Mouse (Mus musculus): Measurements from ENCODE around the gene Zbtb9. TPM values are rescaled to one million over a fixed set of nuclear protein-coding genes. Genes with fewer than 3 reads are reported as not detected.

The Zbtb9 gene
- total and polyA plus RNA-seq, 2 experiments from 2014 or later: 6.6 to 16.1 TPM

GRCm38 (mm10) chr17:27045164-27045563 lies 72.2 kb downstream of the Zbtb9 start:
- H3K4me1 ChIP-seq (ENCODE audit: insufficient read depth, low read length): 0 out of 2 replicates have a peak, but pooled peaks cover 4% of the 10 kb centered on the region
- no peak overlapping the region for H3K4me3 ChIP-seq (ENCODE audit: low read depth, low read length)
- H3K9ac ChIP-seq (replicated peaks; ENCODE audit: low read length, poor library complexity, severe bottlenecking): no peak overlapping the region
- H3K27me3 ChIP-seq (ENCODE audit: insufficient read depth, low read length): no peaks in the 10 kb centered on the region
- no peaks in the 10 kb centered on the region for H3K36me3 ChIP-seq (ENCODE audit: insufficient read depth, low read length)
- TF ChIP-seq CTCF (IDR thresholded peaks at IDR 0.05): no peak
- no peaks in the 10 kb centered on the region for H3K9me3 ChIP-seq (ENCODE audit: low read length)
- no peak overlapping the region for H3K27ac ChIP-seq (ENCODE audit: low read depth, low read length)
- H3K4me2 ChIP-seq (ENCODE audit: low read depth, low read length, poor library complexity, severe bottlenecking): no peak overlapping the region
- WGBS: 85% methylated on average over 6 of the region's 6 CpGs
- ATAC-seq (ENCODE audit: low FRiP score) (no peak), DNase-seq (ENCODE audit: low spot score) (no peak)

- no peak overlapping the region for H3K4me2 ChIP-seq (ENCODE audit: low read depth, low read length, poor library complexity, severe bottlenecking)
- ATAC-seq (ENCODE audit: low FRiP score): no peak
- no peak overlapping the region for H3K4me3 ChIP-seq (ENCODE audit: low read depth, low read length)
- H3K36me3 ChIP-seq (ENCODE audit: insufficient read depth, low read length): no peaks in the 10 kb centered on the region
- H3K27ac ChIP-seq (ENCODE audit: low read depth, low read length): no peak overlapping the region
- H3K9ac ChIP-seq (replicated peaks; ENCODE audit: low read length, poor library complexity, severe bottlenecking): no peak overlapping the region
- TF ChIP-seq CTCF (IDR thresholded peaks at IDR 0.05): peak; percentile 61
- no peaks in the 10 kb centered on the region for H3K4me1 ChIP-seq (ENCODE audit: insufficient read depth, low read length)
- no peaks in the 10 kb centered on the region for H3K9me3 ChIP-seq (ENCODE audit: low read length)
- DNase-seq (ENCODE audit: low spot score): no peak
- 80% methylated on average over 14 of the region's 14 CpGs for WGBS
- no peaks in the 10 kb centered on the region for H3K27me3 ChIP-seq (ENCODE audit: insufficient read depth, low read length)
These were observed 74.9 kb downstream of the Zbtb9 start for GRCm38 (mm10) chr17:27047762-27048444.

GRCm38 (mm10) chr17:27048445-27049239 lies 75.7 kb downstream of the Zbtb9 start:
- no peak overlapping the region for H3K4me2 ChIP-seq (ENCODE audit: low read depth, low read length, poor library complexity, severe bottlenecking)
- H3K4me3 ChIP-seq (ENCODE audit: low read depth, low read length): no peak overlapping the region
- ATAC-seq (ENCODE audit: low FRiP score) (no peak), DNase-seq (ENCODE audit: low spot score) (no peak)
- H3K36me3 ChIP-seq (ENCODE audit: insufficient read depth, low read length): no peaks in the 10 kb centered on the region
- no peaks in the 10 kb centered on the region for H3K9me3 ChIP-seq (ENCODE audit: low read length)
- H3K9ac ChIP-seq (replicated peaks; ENCODE audit: low read length, poor library complexity, severe bottlenecking): no peak overlapping the region
- no peak for TF ChIP-seq CTCF (IDR thresholded peaks at IDR 0.05)
- WGBS: 75% methylated on average over 14 of the region's 14 CpGs
- H3K27ac ChIP-seq (ENCODE audit: low read depth, low read length): no peak overlapping the region
- no peaks in the 10 kb centered on the region for H3K4me1 ChIP-seq (ENCODE audit: insufficient read depth, low read length)
- H3K27me3 ChIP-seq (ENCODE audit: insufficient read depth, low read length): no peaks in the 10 kb centered on the region

- Histone ChIP-seq H3K4me1 (ENCODE audit: insufficient read depth, low read length) (no peaks in the 10 kb centered on the region), H3K4me2 (ENCODE audit: low read depth, low read length, poor library complexity, severe bottlenecking) (no peak overlapping the region), H3K36me3 (ENCODE audit: insufficient read depth, low read length) (no peaks in the 10 kb centered on the region), H3K4me3 (ENCODE audit: low read depth, low read length) (no peak overlapping the region), H3K27me3 (ENCODE audit: insufficient read depth, low read length) (peaks cover 5% of the 10 kb centered on the region; the same call in 1 of the 2 replicates), H3K9ac (replicated peaks; ENCODE audit: low read length, poor library complexity, severe bottlenecking) (no peak overlapping the region), H3K9me3 (ENCODE audit: low read length) (no peaks in the 10 kb centered on the region), H3K27ac (ENCODE audit: low read depth, low read length) (no peak overlapping the region)
- DNase-seq (ENCODE audit: low spot score) (no peak), ATAC-seq (ENCODE audit: low FRiP score) (no peak)
- no peak for TF ChIP-seq CTCF (IDR thresholded peaks at IDR 0.05)
- WGBS: 68% methylated on average over 5 of the region's 5 CpGs
These were observed 77.9 kb downstream of the Zbtb9 start for GRCm38 (mm10) chr17:27050853-27051252.

- Histone ChIP-seq H3K9ac (replicated peaks; ENCODE audit: low read length, poor library complexity, severe bottlenecking) (no peak overlapping the region), H3K36me3 (ENCODE audit: insufficient read depth, low read length) (no peaks in the 10 kb centered on the region), H3K27ac (ENCODE audit: low read depth, low read length) (no peak overlapping the region), H3K4me3 (ENCODE audit: low read depth, low read length) (no peak overlapping the region), H3K4me2 (ENCODE audit: low read depth, low read length, poor library complexity, severe bottlenecking) (no peak overlapping the region), H3K9me3 (ENCODE audit: low read length) (no peaks in the 10 kb centered on the region), H3K4me1 (ENCODE audit: insufficient read depth, low read length) (no peaks in the 10 kb centered on the region), H3K27me3 (ENCODE audit: insufficient read depth, low read length) (peaks cover 11% of the 10 kb centered on the region; the same call in 1 of the 2 replicates)
- no peak for TF ChIP-seq CTCF (IDR thresholded peaks at IDR 0.05)
- DNase-seq (ENCODE audit: low spot score) (no peak), ATAC-seq (ENCODE audit: low FRiP score) (no peak)
- WGBS: 45% methylated on average over 10 of the region's 11 CpGs
These were observed 78.5 kb downstream of the Zbtb9 start for GRCm38 (mm10) chr17:27051514-27051913.

- no peaks in the 10 kb centered on the region for H3K36me3 ChIP-seq (ENCODE audit: insufficient read depth, low read length)
- TF ChIP-seq CTCF (IDR thresholded peaks at IDR 0.05): no peak
- no peak overlapping the region for H3K9ac ChIP-seq (replicated peaks; ENCODE audit: low read length, poor library complexity, severe bottlenecking)
- no peaks in the 10 kb centered on the region for H3K9me3 ChIP-seq (ENCODE audit: low read length)
- H3K4me1 ChIP-seq (ENCODE audit: insufficient read depth, low read length): peaks cover 7% of the 10 kb centered on the region; the same call in 1 of the 2 replicates
- ATAC-seq (ENCODE audit: low FRiP score) (no peak), DNase-seq (ENCODE audit: low spot score) (no peak)
- H3K4me2 ChIP-seq (ENCODE audit: low read depth, low read length, poor library complexity, severe bottlenecking): peak overlapping the region; percentile 75
- no peak overlapping the region; the same call in 1 of the 2 replicates for H3K4me3 ChIP-seq (ENCODE audit: low read depth, low read length)
- H3K27ac ChIP-seq (ENCODE audit: low read depth, low read length): no peak overlapping the region
- H3K27me3 ChIP-seq (ENCODE audit: insufficient read depth, low read length): peaks cover 27% of the 10 kb centered on the region
- WGBS: under 1% methylated on average over 13 of the region's 13 CpGs
These were observed 83.2 kb downstream of the Zbtb9 start for GRCm38 (mm10) chr17:27056170-27056569.

All from midbrain, postnatal 0 days (tissue).